Mouse (Mus musculus) spleen, postnatal 14 days (tissue): ENCODE data around the gene Adam20.
"Not testable (repeated sequence)": the region's sequence is repeated elsewhere in the genome, so short reads cannot be mapped to it uniquely, and the experiment has no call there.

ENCODE experiments used
- DNase-seq, 2 experiments: peaks; one replicate each; pipeline ENCODE4 v3.0.0; 2021 to 2022; ENCODE audit warnings: low spot score in 2 of 2

Adam20 gene

DNA sequence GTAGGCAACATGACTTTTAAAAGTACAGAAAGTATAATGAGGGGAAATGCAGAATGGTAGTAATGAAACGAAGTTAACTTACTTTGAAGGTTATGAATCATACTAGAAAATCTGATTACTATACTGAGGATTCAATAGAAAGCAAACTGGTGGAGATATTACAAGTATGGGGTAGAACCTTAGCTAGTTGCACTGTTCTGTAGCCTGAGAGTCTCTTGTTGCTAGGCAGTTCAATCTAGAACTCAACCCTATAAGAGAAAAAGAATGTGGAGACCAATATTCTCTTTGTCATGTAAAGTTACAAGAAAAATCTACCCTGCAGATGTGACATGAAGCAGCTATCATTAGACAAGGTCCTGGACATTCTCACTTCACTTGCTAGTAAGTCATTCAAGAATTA is at the start of gene Adam20:
Adam20 (plus strand) TSS at position 301 of the 400 bp plus-strand sequence.
- DNase-seq = not testable (repeated sequence)

DNA sequence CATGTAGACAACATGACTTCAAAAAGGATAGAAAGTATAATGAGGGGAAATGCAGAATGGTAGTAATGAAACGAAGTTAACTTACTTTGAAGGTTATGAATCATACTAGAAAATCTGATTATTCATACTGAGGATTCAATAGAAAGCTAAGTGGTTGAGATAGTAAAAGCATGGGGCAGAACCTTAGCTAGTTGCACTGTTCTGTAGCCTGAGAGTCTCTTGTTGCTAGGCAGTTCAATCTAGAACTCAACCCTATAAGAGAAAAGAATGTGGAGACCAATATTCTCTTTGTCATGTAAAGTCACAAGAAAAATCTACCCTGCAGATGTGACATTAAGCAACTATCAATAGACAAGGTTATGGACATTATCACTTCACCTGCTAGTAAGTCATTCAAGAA is 41.2 kb upstream of the Adam20 start, which contains the start of gene Adam25:
Adam25 (plus strand) TSS at position 301 of the 400 bp plus-strand sequence.
- DNase-seq = not testable (repeated sequence)

DNA sequence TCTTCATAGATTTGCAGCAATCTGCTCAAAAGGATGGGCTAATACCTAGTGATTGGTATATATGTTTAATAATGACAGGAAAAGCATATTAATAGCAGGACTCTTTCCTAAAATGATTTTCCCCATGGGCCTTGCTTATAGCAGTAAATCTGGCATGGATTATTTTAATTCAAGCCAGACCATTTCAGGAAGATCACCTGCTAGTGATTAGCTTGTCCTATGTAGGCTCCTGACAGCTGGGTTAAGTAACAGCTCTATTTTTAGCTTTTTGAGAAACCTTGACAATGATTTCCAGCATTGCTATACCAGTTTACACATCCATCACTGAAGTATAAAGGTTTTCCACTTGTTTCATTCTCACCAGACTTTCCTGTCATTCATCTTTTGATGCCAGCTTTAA is 9.8 kb upstream of the Adam20 start:
- no peak for DNase-seq

DNA sequence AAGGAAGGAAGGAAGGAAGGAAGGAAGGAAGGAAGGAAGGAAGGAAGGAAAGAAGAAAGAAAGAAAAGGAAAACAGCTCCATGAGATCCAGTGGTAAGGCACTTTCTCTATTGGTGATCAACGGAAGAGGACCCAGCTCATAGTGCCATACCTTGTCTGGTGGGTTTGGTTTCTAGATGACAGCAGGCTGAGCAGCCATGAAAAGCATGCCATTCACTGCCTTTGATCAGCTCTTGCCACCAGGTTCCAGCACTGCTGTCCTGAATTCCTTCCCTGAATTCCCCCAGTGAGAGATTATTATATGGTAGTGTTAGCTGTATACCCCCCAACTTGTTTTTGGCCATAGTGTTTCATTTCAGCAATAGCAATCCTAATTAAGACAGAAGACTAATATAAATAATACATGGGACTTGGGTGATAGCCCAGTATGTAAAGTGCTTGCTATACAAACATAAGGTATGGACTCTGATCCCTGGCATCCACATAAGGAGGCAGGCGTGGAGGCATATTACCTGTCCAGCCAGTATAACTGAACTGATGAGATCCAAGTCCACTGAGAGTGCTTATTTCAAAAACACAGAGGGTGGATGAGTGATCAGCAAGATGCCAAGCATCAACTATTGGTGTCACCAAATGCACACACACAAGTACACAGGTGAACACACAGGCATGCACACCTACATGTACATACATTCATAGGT is 10.5 kb downstream of the Adam20 start:
- DNase-seq = no peak
